In the genomic region with DNA sequence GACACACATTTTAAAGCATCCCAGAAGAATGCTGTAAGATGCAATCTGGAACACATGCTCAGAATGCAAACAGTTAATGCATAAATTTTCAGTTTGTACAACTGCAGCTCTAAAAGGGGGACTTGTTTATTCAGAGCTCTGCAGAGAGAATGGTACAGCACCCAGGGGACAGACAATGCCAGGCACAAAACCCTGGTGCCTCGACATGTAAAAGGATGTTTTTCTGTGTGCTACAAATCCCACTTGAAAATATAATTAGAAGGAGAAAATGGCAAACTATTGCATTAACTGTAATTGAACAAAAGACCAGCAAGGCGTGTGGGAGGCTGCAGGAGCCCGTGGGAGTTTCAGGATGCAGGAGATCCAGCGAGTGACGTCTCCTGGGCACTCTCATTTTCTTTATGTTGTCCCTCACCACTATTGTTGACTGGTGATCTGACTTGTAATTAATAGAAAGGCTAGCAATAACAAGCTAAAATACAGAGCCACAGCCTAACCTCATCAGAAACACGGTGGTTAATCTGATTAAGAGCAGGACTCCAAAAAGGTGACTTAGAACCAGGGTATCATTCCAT, we compare ENCODE assay signal across 13 mouse cellular contexts. TPM values are rescaled to one million over a fixed set of nuclear protein-coding genes. Genes with fewer than 3 reads are reported as not detected.
DNase-seq lines count a peak whose midpoint lies in the region; ATAC-seq lines count a peak whose summit lies in the region.
"Had no signal": no experiment of that assay in that cellular context is flagged by ENCODE, and none has a peak within 500 bp of the region (broad histone marks: within the 10 kb centered on the region; RNA-seq: fewer than 3 reads in every experiment).

No protein-coding gene starts in this region.

- H3K27me3 ChIP-seq in heart, embryonic 15.5 days: no peaks in the 10 kb centered on the region
- no peaks in the 10 kb centered on the region for H3K27me3 ChIP-seq in forebrain, embryonic 11.5 days (ENCODE audit: control insufficient read depth, insufficient read depth, low read length)
- no peaks in the 10 kb centered on the region for H3K27me3 ChIP-seq in hindbrain, embryonic 15.5 days
- H3K27me3 ChIP-seq in neural tube, embryonic 12.5 days (replicated peaks): no peaks in the 10 kb centered on the region
- H3K27me3 ChIP-seq: lung, embryonic 15.5 days had no signal

- H3K36me3 ChIP-seq in heart, embryonic 15.5 days: peaks cover 26% of the 10 kb centered on the region
- H3K36me3 ChIP-seq in forebrain, embryonic 11.5 days (ENCODE audit: control insufficient read depth, insufficient read depth, low read length): no peaks in the 10 kb centered on the region; the same call in 1 of the 2 replicates
- peaks cover 24% of the 10 kb centered on the region for H3K36me3 ChIP-seq in hindbrain, embryonic 15.5 days
- H3K36me3 ChIP-seq in neural tube, embryonic 12.5 days: peaks cover 53% of the 10 kb centered on the region

- H3K9me3 ChIP-seq in heart, embryonic 15.5 days (replicated peaks): no peaks in the 10 kb centered on the region
- H3K9me3 ChIP-seq in forebrain, embryonic 11.5 days (ENCODE audit: control insufficient read depth, low read length): no peaks in the 10 kb centered on the region
- no peaks in the 10 kb centered on the region for H3K9me3 ChIP-seq in hindbrain, embryonic 15.5 days
- no peaks in the 10 kb centered on the region for H3K9me3 ChIP-seq in neural tube, embryonic 12.5 days
- H3K9me3 ChIP-seq: lung, embryonic 15.5 days had no signal

- no peak overlapping the region for H3K4me3 ChIP-seq in heart, embryonic 15.5 days
- no peak overlapping the region for H3K4me3 ChIP-seq in forebrain, embryonic 11.5 days (ENCODE audit: low read depth, low read length)
- H3K4me3 ChIP-seq in hindbrain, embryonic 15.5 days: no peak overlapping the region
- H3K4me3 ChIP-seq in neural tube, embryonic 12.5 days: no peak overlapping the region
- H3K4me3 ChIP-seq: lung, embryonic 15.5 days had no signal

- WGBS in heart, embryonic 15.5 days: 55% methylated on average over 6 of the region's 6 CpGs
- WGBS in forebrain, embryonic 11.5 days: 14% methylated on average over 6 of the region's 6 CpGs
- WGBS in hindbrain, embryonic 15.5 days: 13% methylated on average over 6 of the region's 6 CpGs
- WGBS in neural tube, embryonic 12.5 days: 18% methylated on average over 6 of the region's 6 CpGs

- H3K4me2 ChIP-seq in heart, embryonic 15.5 days: no peak overlapping the region
- peak overlapping the region; percentile 13; the same call in 1 of the 2 replicates for H3K4me2 ChIP-seq in forebrain, embryonic 11.5 days (ENCODE audit: low read depth, low read length, severe bottlenecking)
- peak overlapping the region; percentile 16; the same call in 1 of the 2 replicates for H3K4me2 ChIP-seq in hindbrain, embryonic 15.5 days
- peak overlapping the region; percentile 25; the same call in 1 of the 2 replicates for H3K4me2 ChIP-seq in neural tube, embryonic 12.5 days (replicated peaks)
- H3K4me2 ChIP-seq: lung, embryonic 15.5 days had no signal

- intact Hi-C loops in left cerebral cortex, postnatal 25 days (cut with DNase I): no loop called here

- peak overlapping the region; percentile 70 for H3K27ac ChIP-seq in heart, embryonic 15.5 days
- peak overlapping the region; percentile 28; the same call in 1 of the 2 replicates for H3K27ac ChIP-seq in forebrain, embryonic 11.5 days (ENCODE audit: low read depth, low read length)
- H3K27ac ChIP-seq in hindbrain, embryonic 15.5 days (replicated peaks): peak overlapping the region; percentile 61
- peak overlapping the region; percentile 27; the same call in 1 of the 2 replicates for H3K27ac ChIP-seq in neural tube, embryonic 12.5 days
- H3K27ac ChIP-seq: lung, embryonic 15.5 days had no signal

- no peak for ATAC-seq in heart, embryonic 15.5 days (replicated peaks; ENCODE audit: insufficient number of reproducible peaks, insufficient read depth, low FRiP score, low read depth)
- ATAC-seq in forebrain, embryonic 11.5 days (replicated peaks; ENCODE audit: low FRiP score): peak; percentile 58
- ATAC-seq in hindbrain, embryonic 15.5 days (ENCODE audit: low FRiP score, low read depth): no peak
- ATAC-seq in neural tube, embryonic 12.5 days (ENCODE audit: low FRiP score, low read depth): peak; percentile 43
- ATAC-seq: activated CD4-positive, CD25-positive, alpha-beta regulatory T cell, adult 4 months had no signal

- H3K4me1 ChIP-seq in heart, embryonic 15.5 days (replicated peaks): peaks cover 44% of the 10 kb centered on the region
- peaks cover 16% of the 10 kb centered on the region for H3K4me1 ChIP-seq in forebrain, embryonic 11.5 days (replicated peaks; ENCODE audit: control insufficient read depth, insufficient read depth, low read length)
- peaks cover 48% of the 10 kb centered on the region for H3K4me1 ChIP-seq in hindbrain, embryonic 15.5 days (replicated peaks)
- peaks cover 42% of the 10 kb centered on the region for H3K4me1 ChIP-seq in neural tube, embryonic 12.5 days
- H3K4me1 ChIP-seq: lung, embryonic 15.5 days had no signal

- H3K9ac ChIP-seq in heart, embryonic 15.5 days: no peak overlapping the region
- no peak overlapping the region for H3K9ac ChIP-seq in forebrain, embryonic 11.5 days (ENCODE audit: low read length)
- no peak overlapping the region for H3K9ac ChIP-seq in hindbrain, embryonic 15.5 days
- no peak overlapping the region for H3K9ac ChIP-seq in neural tube, embryonic 12.5 days
- H3K9ac ChIP-seq: lung, embryonic 15.5 days had no signal

- no peak for DNase-seq in heart, adult 8-10 months (ENCODE audit: low spot score)
- no peak for DNase-seq in forebrain, embryonic 11.5 days (ENCODE audit: low spot score)
- DNase-seq in urinary bladder, postnatal 4 days (ENCODE audit: low spot score in 2 of 2): no peak
- no peak for DNase-seq in spleen, postnatal 14 days (ENCODE audit: low spot score in 2 of 2)
- no peak for DNase-seq in left cerebral cortex, postnatal 25 days (ENCODE audit: low spot score in 2 of 2)
- DNase-seq: cerebellum, adult 9-11 months; layer of hippocampus, adult 9-11 months; thymus, postnatal 25 days had no signal

RNA-seq across cellular contexts. Expression of a gene that starts 29.0 kb away (rescaled TPM):
- 51.8 and 67.7 TPM in 2 replicates for polyA plus RNA-seq in heart, embryonic 15.5 days (2015; fragmentation: Nextera tagmentation; extraction: Ambion mirVana)
- 10 to 100 TPM; 27.9 to 32.8 (median 30.9) TPM for total RNA-seq in heart, adult 8-10 months (2022)
- polyA plus RNA-seq in forebrain, embryonic 11.5 days (2014; fragmentation: Nextera tagmentation; extraction: Ambion mirVana): 29.9 and 34.1 TPM in 2 replicates
- 159 and 178 TPM in 2 replicates for polyA plus RNA-seq in hindbrain, embryonic 15.5 days (2015; fragmentation: Nextera tagmentation; extraction: Ambion mirVana)
- polyA plus RNA-seq in neural tube, embryonic 12.5 days (2016; fragmentation: Nextera tagmentation; extraction: Ambion mirVana): 188 and 191 TPM in 2 replicates
- total RNA-seq in left cerebral cortex, postnatal 25 days (2021): 1 to 10 TPM; 5.0 to 5.8 TPM

Comparison
In these comparisons a context has a peak if more than half of its experiments do, and no peak if none do; other contexts are left out.
1. ATAC-seq: peak in forebrain, embryonic 11.5 days (single experiment) and neural tube, embryonic 12.5 days (single experiment); none in heart, embryonic 15.5 days (single experiment) and hindbrain, embryonic 15.5 days (single experiment).
2. Peak in every context shown above with its lines, with median percentiles within 50 percentile points of each other: H3K27ac ChIP-seq.